Mouse (Mus musculus): ENCODE measurements around the gene Tcf25. TPM values are rescaled to one million over a fixed set of nuclear protein-coding genes. Genes with fewer than 3 reads are reported as not detected.
A peak's percentile ranks its signal among the peaks of the same experiment; 100 is the strongest.

The Tcf25 gene
- total RNA-seq (2021), result 100 to 1,000 TPM; 543 to 593 TPM

GRCm38 (mm10) chr8:123373403-123374238 is at the start of gene Tcf25:
Gene Tcf25 (plus strand): TSS chr8:123373753.
- intact Hi-C loops (cut with DNase I), result no loop called here
- DNase-seq (ENCODE audit: low spot score in 2 of 2), result peak; percentile 97 to 98

- DNase-seq (ENCODE audit: low spot score in 2 of 2), result no peak
- intact Hi-C loops (cut with DNase I), result no loop called here
These were observed 45.0 kb upstream of the Tcf25 start for GRCm38 (mm10) chr8:123328552-123328951.

DNA sequence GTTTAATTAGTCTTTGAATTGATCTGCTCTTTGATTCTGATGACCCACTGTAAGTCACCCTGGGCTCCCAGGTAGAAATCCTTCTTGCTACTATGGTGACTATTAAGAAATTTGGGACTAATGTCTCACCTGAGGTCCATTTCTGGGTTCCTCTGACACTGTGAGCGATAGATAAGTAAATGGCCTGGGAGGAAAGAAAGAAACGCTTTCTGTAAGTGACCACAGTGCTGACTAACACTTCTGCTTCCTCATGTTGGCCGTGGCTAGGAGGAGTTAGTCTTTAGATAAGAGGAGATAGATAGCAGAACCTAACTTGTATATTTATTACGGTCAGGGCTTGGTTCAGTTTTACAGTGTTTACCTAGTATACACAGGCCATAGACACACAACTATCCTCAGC is 44.2 kb upstream of the Tcf25 start:
- intact Hi-C loops (cut with DNase I), result no loop called here
- DNase-seq (ENCODE audit: low spot score in 2 of 2), result no peak

GRCm38 (mm10) chr8:123329961-123330360 is 43.6 kb upstream of the Tcf25 start:
- intact Hi-C loops (cut with DNase I), result no loop called here
- no peak for DNase-seq (ENCODE audit: low spot score in 2 of 2)

DNA sequence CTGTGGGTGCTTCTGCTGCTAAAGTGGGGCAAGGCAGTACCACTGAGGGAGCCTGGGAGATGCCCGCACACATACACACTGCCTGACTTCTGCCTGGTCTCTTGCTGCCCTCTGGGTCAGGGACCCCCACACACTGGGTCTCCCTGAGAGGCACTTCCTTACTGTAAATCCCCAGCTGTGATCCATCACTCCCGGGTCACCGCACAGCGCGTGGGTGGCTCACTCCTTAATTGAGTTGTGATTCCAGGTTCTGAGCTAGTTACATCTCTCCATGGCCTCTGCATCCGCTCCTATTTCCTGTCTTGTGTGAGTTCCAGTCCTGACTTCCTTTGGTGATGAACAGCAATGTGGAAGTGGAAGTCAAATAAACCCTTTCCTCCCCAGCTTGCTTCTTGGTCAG is 42.9 kb upstream of the Tcf25 start:
- intact Hi-C loops (cut with DNase I), result no loop called here
- DNase-seq (ENCODE audit: low spot score in 2 of 2), result no peak

GRCm38 (mm10) chr8:123331301-123331700 is 42.3 kb upstream of the Tcf25 start:
- no peak for DNase-seq (ENCODE audit: low spot score in 2 of 2)
- intact Hi-C loops (cut with DNase I), result no loop called here

DNA sequence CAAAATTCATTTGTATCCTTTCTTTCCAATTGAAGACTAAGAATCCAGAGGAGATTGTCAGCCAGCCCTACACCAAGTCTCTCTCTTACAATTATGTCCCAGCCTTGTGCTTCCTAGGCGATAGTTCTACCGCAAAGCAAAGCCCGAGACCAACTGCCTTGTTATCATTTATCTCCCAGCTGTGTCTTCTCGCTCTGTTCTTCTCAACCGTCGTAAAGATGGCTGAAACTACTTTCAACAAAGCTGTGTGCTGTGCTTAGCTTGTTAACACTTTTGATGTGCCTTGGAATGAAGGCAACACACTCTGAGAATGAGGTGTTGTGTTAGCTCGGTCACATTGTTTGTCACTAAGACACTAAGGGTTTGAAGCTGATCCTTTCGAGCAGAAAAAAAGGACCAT is 41.7 kb upstream of the Tcf25 start:
- no peak for DNase-seq (ENCODE audit: low spot score in 2 of 2)
- intact Hi-C loops (cut with DNase I), result no loop called here

GRCm38 (mm10) chr8:123332262-123333090 is 41.1 kb upstream of the Tcf25 start, which contains the start of gene Spire2:
Gene Spire2 (plus strand): TSS chr8:123332713.
- DNase-seq (ENCODE audit: low spot score in 2 of 2), result peak; percentile 65 to 77
- intact Hi-C loops (cut with DNase I), result no loop called here

GRCm38 (mm10) chr8:123333091-123333587 is 40.4 kb upstream of the Tcf25 start:
- peak; percentile 16 to 22 for DNase-seq (ENCODE audit: low spot score in 2 of 2)

DNA sequence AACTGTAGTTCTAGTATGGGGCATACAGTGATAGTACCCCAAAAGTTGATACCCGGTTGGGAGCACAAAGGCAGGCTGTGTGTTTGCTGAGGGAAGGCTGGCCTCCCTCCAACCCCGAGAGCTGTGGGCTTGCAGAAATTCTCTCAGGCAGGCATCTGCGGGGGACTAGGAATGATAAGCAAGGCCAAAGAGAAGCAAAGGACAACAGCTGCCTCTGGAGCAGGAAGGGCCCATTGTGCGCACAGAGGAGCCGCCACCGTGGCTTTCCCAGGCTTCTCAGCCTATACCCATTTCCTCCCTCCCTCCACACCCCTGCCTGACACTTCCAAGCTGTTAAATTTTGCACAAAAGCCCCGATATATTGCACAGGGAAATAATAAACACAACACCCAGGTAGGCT is 39.7 kb upstream of the Tcf25 start:
- DNase-seq (ENCODE audit: low spot score in 2 of 2), result peak in 1 of 2 experiments; percentile 21
- intact Hi-C loops (cut with DNase I), result no loop called here

More at GRCm38 (mm10) chr8:123333091-123333587, 40.4 kb upstream of the Tcf25 start:
- intact Hi-C loops (cut with DNase I), result no loop called here

DNA sequence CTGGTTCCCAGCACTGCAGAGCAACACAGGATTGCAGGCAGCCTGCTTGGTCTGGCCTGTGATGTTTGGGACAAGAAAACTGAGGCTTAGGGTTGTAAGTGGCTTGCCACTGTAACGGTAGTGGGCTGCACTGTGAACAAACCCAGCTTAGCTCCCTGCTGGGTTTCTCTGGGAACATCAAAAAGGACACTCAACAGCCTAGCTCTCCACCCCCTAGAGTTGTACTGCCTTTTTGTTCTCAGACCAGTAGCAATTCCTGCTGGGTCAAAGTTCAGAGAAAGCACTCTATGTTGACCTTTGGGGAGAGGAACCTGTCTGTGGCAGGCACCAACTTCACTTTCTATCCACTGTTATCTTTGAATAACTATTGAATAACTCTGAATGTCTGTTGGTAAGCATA is 39.1 kb upstream of the Tcf25 start:
- DNase-seq (ENCODE audit: low spot score in 2 of 2), result no peak
- intact Hi-C loops (cut with DNase I), result no loop called here

DNA sequence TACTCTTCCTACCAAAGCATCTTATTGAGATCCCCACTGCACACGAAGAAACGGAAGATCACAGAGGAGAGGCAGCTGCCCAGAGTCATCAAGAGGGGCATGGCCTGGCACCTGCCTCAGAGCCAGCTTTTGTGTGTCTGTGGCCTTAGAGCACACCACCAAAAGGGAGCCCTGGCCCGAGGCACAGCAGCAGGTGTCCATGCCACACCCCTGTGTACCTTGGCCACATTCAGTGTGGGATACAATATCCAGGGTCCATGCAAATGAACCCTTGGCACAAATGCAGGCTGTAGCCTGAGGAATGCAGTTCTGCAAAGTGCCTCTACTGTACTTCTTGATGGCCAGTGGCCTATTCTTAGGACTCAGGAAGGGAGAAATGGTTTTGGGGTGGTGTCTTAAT is 36.1 kb upstream of the Tcf25 start:
- DNase-seq (ENCODE audit: low spot score in 2 of 2), result no peak
- intact Hi-C loops (cut with DNase I), result no loop called here

GRCm38 (mm10) chr8:123340071-123340470 is 33.5 kb upstream of the Tcf25 start:
- no peak for DNase-seq (ENCODE audit: low spot score in 2 of 2)
- intact Hi-C loops (cut with DNase I), result no loop called here

DNA sequence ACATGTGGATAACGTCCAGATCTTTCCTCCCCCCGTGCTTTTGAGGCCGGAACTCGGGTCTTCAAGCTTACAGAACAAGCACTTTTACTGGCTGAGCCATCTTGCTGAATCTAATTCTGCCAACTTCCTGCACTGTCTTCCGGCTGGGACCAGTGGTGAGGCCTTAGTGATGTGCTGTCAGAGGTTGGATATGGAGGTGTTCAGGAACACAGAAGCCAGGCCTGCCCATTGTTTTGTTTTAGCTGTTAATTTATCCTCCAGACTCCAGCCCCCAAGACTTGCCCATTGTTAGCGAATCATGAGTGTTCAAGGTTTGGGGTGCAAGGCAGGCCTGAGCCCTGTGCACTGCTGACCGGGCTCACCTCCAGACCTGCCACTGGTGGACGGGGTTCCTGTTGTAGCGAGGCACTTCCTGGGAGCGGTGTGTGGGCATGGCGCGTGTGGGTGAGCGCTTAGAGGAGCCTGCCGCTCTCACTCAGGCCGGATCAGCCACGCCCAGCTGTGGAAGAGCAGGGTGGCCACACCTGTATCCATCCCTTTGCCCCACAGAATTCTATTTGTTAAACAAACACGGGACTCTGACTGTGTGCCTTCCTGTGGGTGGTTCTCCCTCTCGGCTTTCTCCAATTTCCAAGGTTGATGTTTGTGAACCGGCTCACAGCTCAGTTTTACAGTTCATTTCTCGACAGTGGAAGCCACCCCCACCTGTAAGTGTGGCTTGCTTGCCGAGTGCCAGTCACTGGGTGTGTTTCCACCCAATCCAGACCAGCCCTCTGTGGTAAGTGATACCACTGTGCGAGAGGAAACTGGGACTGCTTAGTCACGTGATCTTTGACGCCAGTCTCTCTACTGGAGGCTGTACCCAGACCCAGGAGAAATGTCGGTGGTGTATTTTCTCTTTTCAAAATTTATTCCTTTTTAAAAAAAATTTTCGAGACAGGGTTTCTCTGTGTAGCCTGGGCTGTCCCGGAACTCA is 32.2 kb upstream of the Tcf25 start:
- intact Hi-C loops (cut with DNase I), result no loop called here
- no peak for DNase-seq (ENCODE audit: low spot score in 2 of 2)

- intact Hi-C loops (cut with DNase I), result no loop called here
- DNase-seq (ENCODE audit: low spot score in 2 of 2), result peak in 1 of 2 experiments; percentile 21
These were observed 31.3 kb upstream of the Tcf25 start for GRCm38 (mm10) chr8:123342253-123342652.

DNA sequence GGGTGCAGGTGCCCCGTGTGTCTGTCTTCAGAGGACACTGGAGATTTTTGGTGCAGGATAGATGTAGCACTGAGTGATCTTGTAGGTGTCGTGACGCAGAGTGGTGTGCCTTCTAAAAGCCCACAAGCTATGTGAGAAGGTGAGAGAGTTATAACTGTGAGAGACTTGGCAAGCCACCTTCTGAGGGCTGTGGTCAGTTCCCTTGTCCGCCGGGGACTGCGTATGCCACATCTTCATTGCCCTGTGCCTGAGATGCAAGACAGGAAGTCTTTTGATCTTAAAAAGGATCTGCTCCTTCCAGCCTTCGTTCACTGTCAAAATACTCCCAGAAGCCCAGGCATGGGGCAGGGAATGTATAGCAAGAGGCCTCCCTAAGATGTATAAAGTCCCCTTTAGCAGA is 30.6 kb upstream of the Tcf25 start:
- no peak for DNase-seq (ENCODE audit: low spot score in 2 of 2)
- intact Hi-C loops (cut with DNase I), result no loop called here

GRCm38 (mm10) chr8:123343422-123343821 is 30.1 kb upstream of the Tcf25 start:
- no peak for DNase-seq (ENCODE audit: low spot score in 2 of 2)
- intact Hi-C loops (cut with DNase I), result no loop called here

DNA sequence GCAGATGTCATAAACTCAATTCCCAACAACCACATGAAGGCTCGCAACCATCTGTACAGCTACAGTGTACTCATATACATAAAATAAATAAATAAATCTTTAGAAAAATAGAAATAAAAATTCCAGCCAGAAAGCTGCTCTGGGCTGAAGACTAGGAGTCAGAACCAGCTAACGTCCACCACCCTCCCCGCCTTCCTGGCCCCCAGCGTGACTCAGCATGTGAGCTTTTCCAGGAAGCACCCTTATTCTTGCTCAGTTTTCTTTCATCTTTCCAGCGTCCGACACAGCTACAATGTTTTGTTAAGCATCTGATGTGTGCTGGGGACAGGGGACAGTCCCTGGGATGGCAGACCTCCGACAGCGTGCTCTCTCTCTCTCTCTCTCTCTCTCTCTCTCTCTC is 28.4 kb upstream of the Tcf25 start:
- intact Hi-C loops (cut with DNase I), result no loop called here
- DNase-seq (ENCODE audit: low spot score in 2 of 2), result no peak

DNA sequence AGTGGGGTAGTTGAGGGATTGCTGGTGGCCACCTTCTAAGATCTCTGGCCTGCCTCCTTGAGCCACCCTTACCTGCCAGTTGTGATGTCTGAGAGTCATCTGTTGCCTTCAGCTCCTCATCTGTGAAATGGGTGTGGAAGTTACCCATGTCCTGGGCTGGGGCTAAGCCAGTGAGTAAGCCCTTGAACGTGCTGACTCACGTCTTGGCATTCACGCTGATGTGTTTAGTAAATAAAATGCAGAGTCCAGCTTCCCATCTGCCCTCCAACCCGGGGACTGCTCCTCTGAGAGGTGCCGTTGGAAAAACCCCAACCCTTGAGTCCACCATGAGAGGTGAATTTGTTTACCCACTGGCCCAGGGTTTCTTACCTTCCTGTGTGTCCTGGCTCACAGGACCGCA is 27.7 kb upstream of the Tcf25 start:
- intact Hi-C loops (cut with DNase I), result no loop called here
- no peak for DNase-seq (ENCODE audit: low spot score in 2 of 2)

Data from left cerebral cortex, postnatal 36 days (tissue).